Mouse (Mus musculus): ENCODE data around the gene Cdc34.

GRCm38 (mm10) chr10:79675346-79676035, 6.5 kb upstream of the Cdc34 start:
- TF ChIP-seq CTCF (IDR thresholded peaks at IDR 0.05; ENCODE audit: extremely low read depth, insufficient read depth, low read length) (no peak), POLR2A (IDR thresholded peaks at IDR 0.05; ENCODE audit: extremely low read depth, insufficient read depth, low read length) (no peak)

Measured in cortical plate, adult 2 months (tissue).